Mouse (Mus musculus): Measurements from ENCODE around the gene Wipf3. TPM values are rescaled to one million over a fixed set of nuclear protein-coding genes. Genes with fewer than 3 reads are reported as not detected.

Wipf3 gene
- polyA plus RNA-seq, 1 experiment from 2014 or later = 4.4 TPM

GRCm38 (mm10) chr6:54460172-54460914 lies 30.9 kb downstream of the Wipf3 start:
- Histone ChIP-seq H3K9me3 (0 out of 2 replicates have a peak, but pooled peaks cover 5% of the 10 kb centered on the region), H3K4me1 (peaks cover 70% of the 10 kb centered on the region), H3K4me2 (no peak overlapping the region), H3K36me3 (no peaks in the 10 kb centered on the region), H3K4me3 (no peak overlapping the region), H3K9ac (0 out of 2 replicates have a peak overlapping the region, but pooled peaks have one; percentile 1), H3K27me3 (replicated peaks) (no peaks in the 10 kb centered on the region), H3K27ac (replicated peaks) (peak overlapping the region; percentile 70)
- 56% methylated on average over 6 of the region's 6 CpGs for WGBS
- no peak for ATAC-seq (ENCODE audit: extremely low read depth, insufficient number of reproducible peaks, low FRiP score, low TSS enrichment)

GRCm38 (mm10) chr6:54460915-54461671 lies 31.7 kb downstream of the Wipf3 start:
- H3K4me1 ChIP-seq = peaks cover 72% of the 10 kb centered on the region
- 0 out of 2 replicates have a peak overlapping the region, but pooled peaks have one; percentile 1 for H3K9ac ChIP-seq

DNA sequence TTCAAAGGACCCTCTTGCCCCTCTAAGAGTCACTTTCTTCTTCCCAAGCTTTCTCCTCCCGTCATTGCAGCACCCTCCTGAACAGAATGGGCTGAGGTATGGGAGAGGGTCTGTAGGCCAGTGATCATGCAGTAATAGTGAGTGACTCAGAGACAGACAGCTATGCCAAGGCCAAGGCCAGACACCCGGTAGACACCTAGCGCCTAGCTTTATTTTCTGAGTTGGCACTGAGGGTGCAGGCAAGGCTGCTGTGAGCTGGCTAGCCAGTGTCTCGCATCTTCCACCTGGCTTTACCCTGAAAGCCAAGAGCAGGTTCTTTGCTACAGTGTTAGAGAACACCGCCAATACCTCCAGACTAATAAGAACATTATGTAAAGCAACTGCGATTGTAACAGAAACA lies 33.4 kb downstream of the Wipf3 start:
- ATAC-seq (ENCODE audit: extremely low read depth, insufficient number of reproducible peaks, low FRiP score, low TSS enrichment) = no peak
- no peaks in the 10 kb centered on the region for H3K27me3 ChIP-seq (replicated peaks)
- H3K36me3 ChIP-seq = no peaks in the 10 kb centered on the region
- WGBS = 87% methylated on average over 6 of the region's 6 CpGs
- H3K9ac ChIP-seq = no peak overlapping the region
- H3K4me1 ChIP-seq = peaks cover 82% of the 10 kb centered on the region
- no peak overlapping the region for H3K4me2 ChIP-seq
- H3K9me3 ChIP-seq = 0 out of 2 replicates have a peak, but pooled peaks cover 5% of the 10 kb centered on the region
- H3K4me3 ChIP-seq = no peak overlapping the region
- H3K27ac ChIP-seq (replicated peaks) = no peak overlapping the region

More at GRCm38 (mm10) chr6:54460915-54461671, 31.7 kb downstream of the Wipf3 start:
- Histone ChIP-seq H3K4me2 (no peak overlapping the region), H3K9me3 (0 out of 2 replicates have a peak, but pooled peaks cover 5% of the 10 kb centered on the region), H3K27me3 (replicated peaks) (no peaks in the 10 kb centered on the region), H3K36me3 (no peaks in the 10 kb centered on the region), H3K4me3 (no peak overlapping the region), H3K27ac (replicated peaks) (peak overlapping the region; percentile 70)
- WGBS = 46% methylated on average over 13 of the region's 13 CpGs
- ATAC-seq (ENCODE audit: extremely low read depth, insufficient number of reproducible peaks, low FRiP score, low TSS enrichment) = peak; percentile 67

DNA sequence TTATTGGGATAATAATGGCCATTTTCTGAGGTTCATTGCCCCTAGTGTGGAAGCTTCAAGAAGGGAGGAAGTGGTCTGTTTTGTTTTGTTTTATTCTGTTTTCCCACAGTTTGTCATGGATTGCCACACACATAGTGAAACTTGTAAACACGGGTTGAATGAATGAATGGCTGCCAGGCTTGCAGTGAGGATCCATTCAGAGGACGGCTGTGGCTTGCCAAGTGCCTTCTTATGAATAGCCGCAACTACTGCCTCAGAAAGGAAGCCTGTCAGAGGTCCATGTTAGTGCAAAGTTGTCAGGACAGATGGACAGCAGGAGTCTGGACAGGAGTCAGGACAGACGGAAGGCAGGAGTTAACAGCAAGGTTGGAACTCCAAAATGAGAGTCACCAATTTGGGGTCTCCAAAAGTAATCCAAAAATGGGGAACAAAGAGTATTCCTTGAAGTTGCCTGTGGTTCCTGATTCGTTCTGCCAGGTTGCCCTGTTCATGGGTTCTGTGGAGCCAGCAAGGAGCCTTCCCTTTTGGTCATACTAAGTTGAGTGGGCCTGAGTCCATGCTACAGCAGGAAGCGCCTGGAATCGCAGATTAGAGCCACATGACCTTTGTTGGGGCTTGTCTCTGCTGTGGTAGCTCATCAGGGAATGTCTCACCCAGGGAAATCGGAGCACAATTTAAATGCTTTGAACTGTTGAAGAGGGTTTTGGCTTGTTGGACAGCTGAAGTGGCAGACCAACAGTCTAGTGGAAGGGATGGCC lies 34.5 kb downstream of the Wipf3 start:
- Histone ChIP-seq H3K4me3 (no peak overlapping the region), H3K27me3 (replicated peaks) (no peaks in the 10 kb centered on the region), H3K4me1 (peaks cover 81% of the 10 kb centered on the region), H3K27ac (replicated peaks) (peak overlapping the region; percentile 56), H3K9ac (no peak overlapping the region), H3K9me3 (0 out of 2 replicates have a peak, but pooled peaks cover 5% of the 10 kb centered on the region), H3K36me3 (no peaks in the 10 kb centered on the region), H3K4me2 (no peak overlapping the region)
- WGBS = 50% methylated on average over 8 of the region's 8 CpGs
- no peak for ATAC-seq (ENCODE audit: extremely low read depth, insufficient number of reproducible peaks, low FRiP score, low TSS enrichment)

DNA sequence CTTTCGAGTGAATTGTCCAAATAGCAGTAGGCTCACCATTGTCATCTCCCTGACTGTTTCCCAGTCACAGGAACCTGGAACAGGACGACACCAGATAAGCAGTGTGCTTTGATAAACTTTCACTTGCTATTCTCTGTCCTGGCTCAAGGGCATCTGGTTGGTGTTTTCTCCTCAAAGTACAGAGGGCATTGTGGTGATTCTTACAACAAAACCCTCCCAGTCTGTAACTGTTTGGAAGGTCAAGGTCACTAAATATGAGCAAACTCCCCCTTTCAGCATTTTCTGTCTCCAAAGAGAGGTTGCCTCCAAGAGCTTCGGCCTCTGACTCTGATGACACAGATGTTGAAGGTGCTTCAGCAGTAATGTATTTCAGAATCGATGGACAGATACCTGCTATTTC lies 35.5 kb downstream of the Wipf3 start:
- Histone ChIP-seq H3K9ac (no peak overlapping the region), H3K4me2 (no peak overlapping the region), H3K27ac (replicated peaks) (peak overlapping the region; percentile 54), H3K36me3 (no peaks in the 10 kb centered on the region), H3K9me3 (0 out of 2 replicates have a peak, but pooled peaks cover 5% of the 10 kb centered on the region), H3K4me1 (peaks cover 81% of the 10 kb centered on the region), H3K4me3 (no peak overlapping the region), H3K27me3 (replicated peaks) (no peaks in the 10 kb centered on the region)
- no peak for ATAC-seq (ENCODE audit: extremely low read depth, insufficient number of reproducible peaks, low FRiP score, low TSS enrichment)
- WGBS = 49% methylated on average over 4 of the region's 4 CpGs

GRCm38 (mm10) chr6:54467371-54467770 lies 38.0 kb downstream of the Wipf3 start:
- no peaks in the 10 kb centered on the region for H3K36me3 ChIP-seq
- 29% methylated on average over 3 of the region's 3 CpGs for WGBS

GRCm38 (mm10) chr6:54471866-54472265 lies 42.5 kb downstream of the Wipf3 start:
- Histone ChIP-seq H3K4me1 (peaks cover 84% of the 10 kb centered on the region), H3K4me3 (no peak overlapping the region), H3K9me3 (no peaks in the 10 kb centered on the region), H3K4me2 (peak overlapping the region; percentile 42; the same call in 1 of the 2 replicates), H3K9ac (no peak overlapping the region; the same call in 1 of the 2 replicates), H3K36me3 (no peaks in the 10 kb centered on the region), H3K27ac (replicated peaks) (peak overlapping the region; percentile 81), H3K27me3 (replicated peaks) (no peaks in the 10 kb centered on the region)
- ATAC-seq (ENCODE audit: extremely low read depth, insufficient number of reproducible peaks, low FRiP score, low TSS enrichment) = no peak
- 50% methylated on average over 7 of the region's 7 CpGs for WGBS

More at GRCm38 (mm10) chr6:54467371-54467770, 38.0 kb downstream of the Wipf3 start:
- Histone ChIP-seq H3K27me3 (replicated peaks) (no peaks in the 10 kb centered on the region), H3K4me1 (peaks cover 82% of the 10 kb centered on the region), H3K9ac (peak overlapping the region; percentile 63; the same call in 1 of the 2 replicates), H3K9me3 (no peaks in the 10 kb centered on the region), H3K27ac (replicated peaks) (peak overlapping the region; percentile 95), H3K4me3 (no peak overlapping the region), H3K4me2 (peak overlapping the region; percentile 45)
- peak; percentile 38; the same call in 1 of the 2 replicates for ATAC-seq (ENCODE audit: extremely low read depth, insufficient number of reproducible peaks, low FRiP score, low TSS enrichment)

- Histone ChIP-seq H3K36me3 (no peaks in the 10 kb centered on the region), H3K27ac (replicated peaks) (peak overlapping the region; percentile 81), H3K4me2 (peak overlapping the region; percentile 42), H3K9ac (no peak overlapping the region), H3K4me1 (peaks cover 72% of the 10 kb centered on the region), H3K27me3 (replicated peaks) (no peaks in the 10 kb centered on the region), H3K9me3 (no peaks in the 10 kb centered on the region), H3K4me3 (no peak overlapping the region)
- WGBS = 43% methylated on average over 8 of the region's 8 CpGs
- ATAC-seq (ENCODE audit: extremely low read depth, insufficient number of reproducible peaks, low FRiP score, low TSS enrichment) = no peak
These were observed 43.7 kb downstream of the Wipf3 start for GRCm38 (mm10) chr6:54472846-54473715.

DNA sequence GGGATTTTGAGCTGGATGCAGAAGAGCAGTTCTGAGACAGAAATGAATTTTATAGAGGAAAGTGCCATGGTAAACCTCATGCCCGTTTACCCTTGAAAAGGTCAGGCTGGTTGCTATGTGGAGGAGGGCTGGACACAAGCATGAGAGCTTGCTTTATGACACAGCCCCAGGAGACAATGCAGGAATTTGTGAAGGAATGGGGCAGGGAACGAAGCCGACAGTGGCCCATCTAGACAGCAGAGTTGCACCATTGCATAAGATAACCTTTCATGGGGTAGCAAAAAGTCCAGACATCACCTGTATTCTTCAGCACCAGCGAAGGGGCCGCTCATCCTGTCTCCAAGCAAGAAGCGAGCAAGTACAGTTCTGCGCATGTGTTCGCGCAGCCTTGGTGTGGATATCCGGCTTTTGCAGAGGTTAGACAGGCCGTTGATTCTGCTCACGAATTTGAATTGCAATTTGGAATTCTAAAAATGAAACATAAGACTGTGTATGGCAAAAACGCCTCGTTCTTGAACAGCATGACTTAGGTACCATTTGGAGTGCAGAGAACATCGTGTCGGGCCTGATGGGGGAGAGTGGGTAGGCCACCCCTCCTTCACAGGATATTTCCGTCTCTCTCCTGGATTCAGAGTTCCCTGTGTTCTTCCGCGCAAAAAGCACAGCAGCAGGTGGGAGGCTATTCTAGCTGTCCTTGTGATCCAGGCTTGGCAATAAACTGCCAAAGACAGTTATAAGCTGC lies 46.7 kb downstream of the Wipf3 start:
- H3K36me3 ChIP-seq = no peaks in the 10 kb centered on the region
- no peak overlapping the region for H3K4me2 ChIP-seq
- peak overlapping the region; percentile 10; the same call in 1 of the 2 replicates for H3K27ac ChIP-seq (replicated peaks)
- H3K9me3 ChIP-seq = no peaks in the 10 kb centered on the region
- no peak for ATAC-seq (ENCODE audit: extremely low read depth, insufficient number of reproducible peaks, low FRiP score, low TSS enrichment)
- 0 out of 2 replicates have a peak overlapping the region, but pooled peaks have one; percentile 26 for H3K9ac ChIP-seq
- no peak overlapping the region for H3K4me3 ChIP-seq
- WGBS = 79% methylated on average over 19 of the region's 19 CpGs
- H3K4me1 ChIP-seq = peaks cover 52% of the 10 kb centered on the region
- H3K27me3 ChIP-seq (replicated peaks) = no peaks in the 10 kb centered on the region

All from heart, embryonic 13.5 days (tissue).